Mouse (Mus musculus): ENCODE measurements at regions not wholly inside any gene's neighbourhood (a gene's known extent, or its start where the extent isn't known, plus 50 kb on each side); places are given as distances from the start of the nearest gene placed in this dataset.
"Not testable (repeated sequence)": the region's sequence is repeated elsewhere in the genome, so short reads cannot be mapped to it uniquely, and the experiment has no call there.

- DNase-seq (ENCODE audit: low spot score in 2 of 2) = no peak
These were observed 81.7 kb downstream of the Sem1 start for GRCm38 (mm10) chr6:6496789-6497188.

- DNase-seq (ENCODE audit: low spot score in 2 of 2) = no peak
These were observed 82.1 kb downstream of the Sem1 start for GRCm38 (mm10) chr6:6496336-6496735.

GRCm38 (mm10) chr6:6488191-6488590 is 90.3 kb downstream of the Sem1 start:
- DNase-seq (ENCODE audit: low spot score in 2 of 2) = no peak

- DNase-seq (ENCODE audit: low spot score in 2 of 2) = not testable (repeated sequence)
These were observed 96.9 kb downstream of the Sem1 start for GRCm38 (mm10) chr6:6481596-6481995.

- DNase-seq (ENCODE audit: low spot score in 2 of 2) = no peak
These were observed 108.1 kb downstream of the Sem1 start for GRCm38 (mm10) chr6:6470397-6470796.

- DNase-seq (ENCODE audit: low spot score in 2 of 2) = no peak
These were observed 110.9 kb downstream of the Sem1 start for GRCm38 (mm10) chr6:6467526-6467925.

GRCm38 (mm10) chr6:6466231-6466630 is 112.2 kb downstream of the Sem1 start:
- DNase-seq (ENCODE audit: low spot score in 2 of 2) = no peak

GRCm38 (mm10) chr6:6463807-6464470 is 114.5 kb downstream of the Sem1 start:
- no peak for DNase-seq (ENCODE audit: low spot score in 2 of 2)

GRCm38 (mm10) chr6:6459918-6460239 is 118.6 kb downstream of the Sem1 start:
- DNase-seq (ENCODE audit: low spot score in 2 of 2) = no peak

- no peak for DNase-seq (ENCODE audit: low spot score in 2 of 2)
These were observed 119.2 kb downstream of the Sem1 start for GRCm38 (mm10) chr6:6459006-6459917.

GRCm38 (mm10) chr6:6457726-6458125 is 120.7 kb downstream of the Sem1 start:
- DNase-seq (ENCODE audit: low spot score in 2 of 2) = no peak

- no peak for DNase-seq (ENCODE audit: low spot score in 2 of 2)
These were observed 121.5 kb downstream of the Sem1 start for GRCm38 (mm10) chr6:6457001-6457400.

- DNase-seq (ENCODE audit: low spot score in 2 of 2) = no peak
These were observed 122.9 kb downstream of the Sem1 start for GRCm38 (mm10) chr6:6455566-6455965.

- no peak for DNase-seq (ENCODE audit: low spot score in 2 of 2)
These were observed 124.1 kb downstream of the Sem1 start for GRCm38 (mm10) chr6:6454396-6454795.

GRCm38 (mm10) chr6:6434855-6435254 is 143.6 kb downstream of the Sem1 start:
- DNase-seq (ENCODE audit: low spot score in 2 of 2) = no peak

GRCm38 (mm10) chr6:6434261-6434802 is 144.1 kb downstream of the Sem1 start:
- DNase-seq (ENCODE audit: low spot score in 2 of 2) = no peak

- DNase-seq (ENCODE audit: low spot score in 2 of 2) = no peak
These were observed 145.3 kb downstream of the Sem1 start for GRCm38 (mm10) chr6:6433179-6433578.

- DNase-seq (ENCODE audit: low spot score in 2 of 2) = no peak
These were observed 163.5 kb downstream of the Sem1 start for GRCm38 (mm10) chr6:6414654-6415610.

- no peak for DNase-seq (ENCODE audit: low spot score in 2 of 2)
These were observed 180.5 kb downstream of the Sem1 start for GRCm38 (mm10) chr6:6397997-6398396.

GRCm38 (mm10) chr6:6389454-6390445 is 172.8 kb upstream of the Slc25a13 start:
- no peak for DNase-seq (ENCODE audit: low spot score in 2 of 2)
